Mouse (Mus musculus) B cell, adult 67 days (primary cell): ENCODE data around the gene Olfr891. TPM values are rescaled to one million over a fixed set of nuclear protein-coding genes. Genes with fewer than 3 reads are reported as not detected.

ENCODE experiments used
- total RNA-seq, 2 experiments: library from RNA; stranded (reverse); gene quantifications; 4 replicates each; pipeline ENCODE4 v1.2.4; 2023

Olfr891 gene
- total RNA-seq: not detected

GRCm38 (mm10) chr9:38180721-38181120, at the start of gene Olfr891:
Gene Olfr891 (minus strand): TSS chr9:38180821.

GRCm38 (mm10) chr9:38217755-38218154, 37.1 kb upstream of the Olfr891 start, which contains the start of gene Olfr894:
Gene Olfr894 (plus strand): TSS chr9:38218055.

GRCm38 (mm10) chr9:38208065-38208464, 27.4 kb upstream of the Olfr891 start, which contains the start of gene Olfr893:
Gene Olfr893 (plus strand): TSS chr9:38208365.

GRCm38 (mm10) chr9:38142217-38142616, 38.4 kb downstream of the Olfr891 start, which contains the start of gene Olfr890:
Gene Olfr890 (plus strand): TSS chr9:38142517.

Other genes starting within 250 kb of the Olfr891 start
- gene Olfr881, start 189.0 kb downstream of the Olfr891 start, total RNA-seq: not detected
- not detected for gene Olfr883, start 155.0 kb downstream of the Olfr891 start, total RNA-seq
- not detected for gene Olfr884, start 134.3 kb downstream of the Olfr891 start, total RNA-seq
- not detected for gene Olfr885, start 119.5 kb downstream of the Olfr891 start, total RNA-seq
- not detected for gene Olfr887, start 96.7 kb downstream of the Olfr891 start, total RNA-seq
- gene Olfr888, start 72.7 kb downstream of the Olfr891 start, total RNA-seq: not detected
- under 1 TPM in 1 of 2 experiments, not detected in 1; 0.12 TPM for gene Olfr889, start 65.6 kb downstream of the Olfr891 start, total RNA-seq
- not detected for gene Olfr890, start 38.3 kb downstream of the Olfr891 start, total RNA-seq
- gene Olfr893, start 27.5 kb upstream of the Olfr891 start, total RNA-seq: not detected
- gene Olfr894, start 37.2 kb upstream of the Olfr891 start, total RNA-seq: not detected
- not detected for gene Olfr143, start 72.0 kb upstream of the Olfr891 start, total RNA-seq
- gene Olfr895, start 87.0 kb upstream of the Olfr891 start, total RNA-seq: not detected
- gene Olfr896-ps1, start 110.3 kb upstream of the Olfr891 start, total RNA-seq: not detected
- gene Olfr25, start 148.2 kb upstream of the Olfr891 start, total RNA-seq: not detected
- gene Olfr898, start 167.6 kb upstream of the Olfr891 start, total RNA-seq: not detected
- not detected for gene Olfr250, start 186.1 kb upstream of the Olfr891 start, total RNA-seq
- not detected for gene Olfr251, start 196.3 kb upstream of the Olfr891 start, total RNA-seq
- gene Olfr147, start 220.9 kb upstream of the Olfr891 start, total RNA-seq: not detected
- not detected for gene Olfr901, start 248.6 kb upstream of the Olfr891 start, total RNA-seq